Mouse (Mus musculus) heart, adult 9 months (tissue): ENCODE data around the gene Kcnmb2.

Experiments
- DNase-seq, 2 experiments: peaks; one replicate each; pipeline ENCODE4 v3.0.0; 2022; ENCODE audit warnings: low spot score in 2 of 2

Kcnmb2 gene

GRCm38 (mm10) chr3:32012205-32012931 lies 110.1 kb downstream of the Kcnmb2 start:
- no peak for DNase-seq

- no peak for DNase-seq
Measured at GRCm38 (mm10) chr3:32020981-32021380, 118.7 kb downstream of the Kcnmb2 start.

- peak in 1 of 2 experiments; percentile 8 for DNase-seq
Measured at GRCm38 (mm10) chr3:32029375-32030050, 127.2 kb downstream of the Kcnmb2 start.

- no peak for DNase-seq
Measured at GRCm38 (mm10) chr3:32032381-32032780, 130.1 kb downstream of the Kcnmb2 start.

- DNase-seq, result no peak
Measured at GRCm38 (mm10) chr3:32043814-32044213, 141.5 kb downstream of the Kcnmb2 start.

GRCm38 (mm10) chr3:32048777-32049176 lies 146.5 kb downstream of the Kcnmb2 start:
- DNase-seq, result no peak

- no peak for DNase-seq
Measured at GRCm38 (mm10) chr3:32052596-32052995, 150.3 kb downstream of the Kcnmb2 start.

GRCm38 (mm10) chr3:32053610-32054241 lies 151.4 kb downstream of the Kcnmb2 start:
- no peak for DNase-seq

GRCm38 (mm10) chr3:32059888-32060656 lies 157.8 kb downstream of the Kcnmb2 start:
- DNase-seq, result no peak

- no peak for DNase-seq
Measured at GRCm38 (mm10) chr3:32062685-32063084, 160.4 kb downstream of the Kcnmb2 start.

GRCm38 (mm10) chr3:32063312-32063711 lies 161.0 kb downstream of the Kcnmb2 start:
- DNase-seq, result no peak

GRCm38 (mm10) chr3:32067004-32067935 lies 165.0 kb downstream of the Kcnmb2 start:
- DNase-seq, result no peak

- DNase-seq, result no peak
Measured at GRCm38 (mm10) chr3:32073881-32074280, 171.6 kb downstream of the Kcnmb2 start.

GRCm38 (mm10) chr3:32088762-32089161 lies 186.5 kb downstream of the Kcnmb2 start:
- no peak for DNase-seq

- DNase-seq, result no peak
Measured at GRCm38 (mm10) chr3:32101391-32101790, 199.1 kb downstream of the Kcnmb2 start.

GRCm38 (mm10) chr3:32119851-32120250 lies 217.5 kb downstream of the Kcnmb2 start:
- no peak for DNase-seq

- no peak for DNase-seq
Measured at GRCm38 (mm10) chr3:32121731-32122130, 219.4 kb downstream of the Kcnmb2 start.

GRCm38 (mm10) chr3:32125431-32125830 lies 223.1 kb downstream of the Kcnmb2 start:
- DNase-seq, result no peak

- DNase-seq, result no peak
Measured at GRCm38 (mm10) chr3:32128391-32128790, 226.1 kb downstream of the Kcnmb2 start.

- DNase-seq, result no peak
Measured at GRCm38 (mm10) chr3:32130696-32131095, 228.4 kb downstream of the Kcnmb2 start.
